Mouse (Mus musculus): ENCODE measurements around the gene Vmn2r45. TPM values are rescaled to one million over a fixed set of nuclear protein-coding genes. Genes with fewer than 3 reads are reported as not detected.
"Not testable (repeated sequence)": the region's sequence is repeated elsewhere in the genome, so short reads cannot be mapped to it uniquely, and the experiment has no call there.

Vmn2r45 gene
- not detected in 2 replicates for polyA plus RNA-seq (2016; fragmentation: Nextera tagmentation; extraction: Ambion mirVana)

DNA sequence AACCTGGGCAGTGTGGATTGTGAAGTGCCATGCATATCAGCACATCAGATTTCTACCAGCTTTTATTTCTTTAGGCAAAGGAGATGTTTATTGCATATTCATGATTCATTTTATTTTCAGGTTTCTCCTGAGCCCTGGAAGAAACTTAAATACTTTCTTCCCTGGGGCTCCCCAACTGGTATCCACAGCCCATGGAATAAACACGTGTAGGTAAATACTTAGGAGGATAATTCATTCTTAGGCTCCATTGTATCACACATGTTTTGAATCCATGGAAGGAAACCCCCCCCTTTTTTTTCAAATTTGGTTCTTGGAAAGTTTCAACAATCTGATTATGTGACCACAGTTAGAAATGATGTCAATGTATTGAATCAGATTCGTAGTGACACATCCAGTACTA, at the start of gene Vmn2r45:
TSS of gene Vmn2r45 (minus strand) at position 101 of the 400 bp plus-strand sequence.
- not testable (repeated sequence) for H3K4me3 ChIP-seq; H3K4me1 ChIP-seq; H3K27me3 ChIP-seq (ENCODE audit: low read depth, poor library complexity, severe bottlenecking); H3K9me3 ChIP-seq (replicated peaks); H3K27ac ChIP-seq (replicated peaks); DNase-seq (ENCODE audit: low spot score); H3K36me3 ChIP-seq
- WGBS: 65% methylated on average over 2 of the region's 2 CpGs

Other genes with a start within 250 kb of the Vmn2r45 start
- not detected in 2 replicates for gene Vmn2r43, start 228.5 kb downstream of the Vmn2r45 start, polyA plus RNA-seq (2016; fragmentation: Nextera tagmentation; extraction: Ambion mirVana)
- not detected in 2 replicates for gene Vmn2r44, start 105.7 kb downstream of the Vmn2r45 start, polyA plus RNA-seq (2016; fragmentation: Nextera tagmentation; extraction: Ambion mirVana)